Comparison of ENCODE assay signal across 8 mouse cellular contexts in the genomic region with DNA sequence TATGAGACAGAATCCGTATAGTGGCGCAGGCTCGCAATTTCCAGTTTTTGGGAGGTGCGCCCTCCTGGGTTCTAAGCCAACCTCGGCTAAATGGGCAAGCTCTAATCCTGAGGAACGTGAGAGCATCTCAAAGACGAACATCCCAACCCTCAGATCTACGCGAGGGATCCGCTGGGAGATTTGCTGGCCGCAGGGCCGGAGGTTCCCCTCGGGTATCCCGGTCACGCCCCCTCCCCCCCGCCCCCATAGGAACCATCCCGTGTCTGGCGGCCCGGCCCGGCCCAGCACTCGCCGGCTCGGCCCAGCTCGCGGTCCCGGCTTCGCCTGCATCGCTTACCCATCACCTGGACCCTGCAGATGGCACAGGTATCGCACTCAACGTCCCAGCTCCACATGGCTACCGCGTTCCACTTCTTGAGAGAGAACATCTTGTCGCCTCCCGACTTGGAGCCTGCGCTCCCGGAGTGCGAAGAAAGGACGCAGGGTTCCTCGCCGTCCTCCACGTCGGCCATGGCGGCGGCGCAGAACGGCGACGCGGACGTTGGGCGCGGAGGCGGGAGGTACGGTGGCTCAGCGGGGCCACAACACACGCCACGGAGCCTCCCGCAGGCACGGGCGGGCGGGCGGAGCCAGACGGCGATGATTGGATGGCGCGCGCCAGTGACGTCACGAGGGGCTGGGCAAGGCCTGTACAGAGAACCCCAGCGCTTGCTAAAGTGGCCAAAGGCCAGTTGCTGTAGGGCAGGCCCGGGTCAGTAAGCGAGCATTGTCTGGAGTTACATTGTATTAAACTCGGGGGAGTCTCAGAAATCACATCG. TPM values are rescaled to one million over a fixed set of nuclear protein-coding genes. Genes with fewer than 3 reads are reported as not detected.
DNase-seq lines count a peak whose midpoint lies in the region; ATAC-seq lines count a peak whose summit lies in the region.

A gene (minus strand): TSS at position 605 of the 818 bp plus-strand sequence.

- peak within 1 kb of the TSS; percentile 86 for H3K4me2 ChIP-seq in heart, embryonic 14.5 days (ENCODE audit: low read length)
- H3K4me2 ChIP-seq in liver, embryonic 13.5 days = peak within 1 kb of the TSS; percentile 91
- H3K4me2 ChIP-seq in stomach, embryonic 16.5 days (ENCODE audit: low read depth, low read length) = peak within 1 kb of the TSS; percentile 66

- H3K4me3 ChIP-seq in heart, embryonic 14.5 days (ENCODE audit: control insufficient read depth in 1 of 2, insufficient read depth in 1 of 2, low read depth in 1 of 2, low read length in 2 of 2) = peak within 1 kb of the TSS; percentile 81 to 99
- H3K4me3 ChIP-seq in liver, embryonic 13.5 days (replicated peaks) = peak within 1 kb of the TSS; percentile 85
- H3K4me3 ChIP-seq in stomach, embryonic 16.5 days (replicated peaks; ENCODE audit: low read length) = peak within 1 kb of the TSS; percentile 82

- peaks cover 22% of the 10 kb centered on the region for H3K36me3 ChIP-seq in heart, embryonic 14.5 days (ENCODE audit: control insufficient read depth, insufficient read depth, low read length)
- peaks cover 15% of the 10 kb centered on the region for H3K36me3 ChIP-seq in liver, embryonic 13.5 days
- no peaks in the 10 kb centered on the region for H3K36me3 ChIP-seq in stomach, embryonic 16.5 days (ENCODE audit: control insufficient read depth, insufficient read depth, low read length)

- H3K27ac ChIP-seq in heart, embryonic 14.5 days (replicated peaks in 1 of 2; ENCODE audit: control insufficient read depth in 1 of 2, insufficient read depth in 1 of 2, low read depth in 2 of 2, low read length in 2 of 2) = peak within 1 kb of the TSS; percentile 84 to 94
- peak within 1 kb of the TSS; percentile 80 for H3K27ac ChIP-seq in liver, embryonic 13.5 days
- H3K27ac ChIP-seq in stomach, embryonic 16.5 days (ENCODE audit: low read length) = peak within 1 kb of the TSS; percentile 84

- H3K4me1 ChIP-seq in heart, embryonic 14.5 days (ENCODE audit: control insufficient read depth in 2 of 2, insufficient read depth in 2 of 2, low read length in 2 of 2) = peaks cover 6 to 8% of the 10 kb centered on the region in 2 experiments
- H3K4me1 ChIP-seq in liver, embryonic 13.5 days (replicated peaks) = peaks cover 24% of the 10 kb centered on the region
- H3K4me1 ChIP-seq in stomach, embryonic 16.5 days (ENCODE audit: control insufficient read depth, insufficient read depth, low read length) = peaks cover 10% of the 10 kb centered on the region

- ATAC-seq in CD4-positive, CD25-positive, alpha-beta regulatory T cell, adult 4 months = peak; percentile 97
- ATAC-seq in heart, embryonic 14.5 days (ENCODE audit: insufficient number of reproducible peaks, insufficient read depth, low FRiP score, low read depth) = peak; percentile 97
- peak; percentile 96 for ATAC-seq in liver, embryonic 13.5 days (ENCODE audit: low read depth)
- ATAC-seq in stomach, embryonic 16.5 days (ENCODE audit: insufficient read depth, low FRiP score) = peak; percentile 99

- no peaks in the 10 kb centered on the region for H3K9me3 ChIP-seq in heart, embryonic 14.5 days (ENCODE audit: control insufficient read depth, low read length)
- H3K9me3 ChIP-seq in liver, embryonic 13.5 days (replicated peaks) = no peaks in the 10 kb centered on the region
- H3K9me3 ChIP-seq in stomach, embryonic 16.5 days (replicated peaks; ENCODE audit: control insufficient read depth, low read length) = no peaks in the 10 kb centered on the region

- no peaks in the 10 kb centered on the region for H3K27me3 ChIP-seq in heart, embryonic 14.5 days (ENCODE audit: control insufficient read depth, insufficient read depth, low read length)
- no peaks in the 10 kb centered on the region; the same call in 1 of the 2 replicates for H3K27me3 ChIP-seq in liver, embryonic 13.5 days
- H3K27me3 ChIP-seq in stomach, embryonic 16.5 days (ENCODE audit: control insufficient read depth, insufficient read depth, low read length) = no peaks in the 10 kb centered on the region

- WGBS in heart, embryonic 14.5 days = under 1% methylated on average over 73 of the region's 74 CpGs
- 1% methylated on average over 74 of the region's 74 CpGs for whole genome bisulfite sequencing in liver, embryonic 13.5 days (ENCODE audit: insufficient replicate concordance)
- under 1% methylated on average over 63 of the region's 74 CpGs for WGBS in stomach, embryonic 16.5 days

- DNase-seq in c-Kit-negative CD71-positive TER-119-positive erythroid progenitor cells, embryonic 14.5 days (ENCODE audit: low read depth, low spot score) = peak; percentile 88
- peak; percentile 85 for DNase-seq in fibroblast of lung, adult 2 months (ENCODE audit: low read depth)
- peak; percentile 99 for DNase-seq in kidney, postnatal 14 days
- DNase-seq in liver, embryonic 13.5 days = peak; percentile 96
- peak; percentile 99 for DNase-seq in neural tube, embryonic 10.5 days (ENCODE audit: extremely low spot score, low spot score)

- peak within 1 kb of the TSS; percentile 92 for H3K9ac ChIP-seq in heart, embryonic 14.5 days (ENCODE audit: low read length)
- H3K9ac ChIP-seq in liver, embryonic 13.5 days = peak within 1 kb of the TSS; percentile 84
- H3K9ac ChIP-seq in stomach, embryonic 16.5 days (ENCODE audit: low read length) = peak within 1 kb of the TSS; percentile 91

RNA-seq across cellular contexts. Expression of the gene that starts here (rescaled TPM):
- 100 to 1,000 TPM in 1 of 2 experiments, 10 to 100 TPM in 1; 99.6 to 100 TPM for polyA plus RNA-seq in CD4-positive, CD25-positive, alpha-beta regulatory T cell, adult 4 months (2017; shearing (Covaris generic))
- 237 and 257 TPM in 2 replicates for polyA plus RNA-seq in heart, embryonic 14.5 days (2014; fragmentation: Nextera tagmentation; extraction: Ambion mirVana)
- polyA plus RNA-seq in liver, embryonic 13.5 days (2015; fragmentation: Nextera tagmentation; extraction: Ambion mirVana) = 91.3 and 91.7 TPM in 2 replicates
- 180 TPM in 2 replicates for polyA plus RNA-seq in stomach, embryonic 16.5 days (2015; fragmentation: Nextera tagmentation; extraction: Ambion mirVana)

Comparison
In these comparisons a context has a peak if more than half of its experiments do, and no peak if none do; other contexts are left out.
1. Peak in every context shown above with its lines: DNase-seq, ATAC-seq, H3K4me3 ChIP-seq and H3K27ac ChIP-seq.